Mouse (Mus musculus) midbrain, embryonic 11.5 days (tissue): ENCODE results near the gene Raf1. TPM values are rescaled to one million over a fixed set of nuclear protein-coding genes. Genes with fewer than 3 reads are reported as not detected.
"Not testable (repeated sequence)": the region's sequence is repeated elsewhere in the genome, so short reads cannot be mapped to it uniquely, and the experiment has no call there.

Experiments
- ATAC-seq: fragments of 200-750 bp; cut with Nextera tagmentation; 2 replicates; pipeline ENCODE4 v1.8.0; 2017; ENCODE audit warnings: moderate TSS enrichment, moderate library complexity; ENCODE audit not compliant: low FRiP score
- DNase-seq: peaks from one replicate; pipeline ENCODE4 v3.0.0; 2015; ENCODE audit warnings: low spot score; ENCODE audit errors: missing footprints
- H3K27ac ChIP-seq: fragments of 300-500 bp; sonication (generic); 2 replicates; pipeline ENCODE4 v1.5.1; 2014; ENCODE audit warnings: low read depth, low read length
- H3K27me3 ChIP-seq: fragments of 300-500 bp; sonication (generic); 2 replicates; pipeline ENCODE4 v1.6.1; 2014; ENCODE audit warnings: mild to moderate bottlenecking, low read length, moderate library complexity, mixed read lengths; ENCODE audit not compliant: control insufficient read depth, insufficient read depth
- H3K36me3 ChIP-seq: fragments of 300-500 bp; sonication (generic); 2 replicates; pipeline ENCODE4 v1.6.1; 2014; ENCODE audit warnings: mild to moderate bottlenecking, low read length, moderate library complexity, mixed read lengths; ENCODE audit not compliant: control insufficient read depth, insufficient read depth
- H3K4me1 ChIP-seq: fragments of 300-500 bp; sonication (generic); 2 replicates; pipeline ENCODE4 v1.6.1; 2014; ENCODE audit warnings: low read length; ENCODE audit not compliant: control insufficient read depth, insufficient read depth
- H3K4me2 ChIP-seq: fragments of 300-500 bp; sonication (generic); 2 replicates; pipeline ENCODE4 v1.6.1; 2014; ENCODE audit warnings: mild to moderate bottlenecking, moderate library complexity
- H3K4me3 ChIP-seq: fragments of 300-500 bp; sonication (generic); 2 replicates; pipeline ENCODE4 v1.5.1; 2014; ENCODE audit warnings: low read depth, low read length
- H3K9ac ChIP-seq: fragments of 300-500 bp; sonication (generic); 2 replicates; pipeline ENCODE4 v1.6.1; 2014; ENCODE audit warnings: low read length
- H3K9me3 ChIP-seq: fragments of 300-500 bp; sonication (generic); 2 replicates; pipeline ENCODE4 v1.6.1; 2016; ENCODE audit warnings: low read length; ENCODE audit not compliant: control insufficient read depth
- WGBS: fragments of 180-500 bp; shearing (Covaris S2); extraction: QIAGEN DNeasy Blood & Tissue Kit; methylation state at CpG from one replicate; pipeline ENCODE4 v1.1.7; 2014; 5-methylcytosine and 5-hydroxymethylcytosine counted together
- polyA plus RNA-seq: library from polyadenylated mRNA; unstranded; fragments of >200 nt; fragmentation: Nextera tagmentation; extraction: Ambion mirVana; gene quantifications from 2 replicates; pipeline ENCODE4 v1.2.1, GENCODE M21; 2014

Gene Raf1
- polyA plus RNA-seq, 1 experiment from 2014 or later: 141 TPM

DNA sequence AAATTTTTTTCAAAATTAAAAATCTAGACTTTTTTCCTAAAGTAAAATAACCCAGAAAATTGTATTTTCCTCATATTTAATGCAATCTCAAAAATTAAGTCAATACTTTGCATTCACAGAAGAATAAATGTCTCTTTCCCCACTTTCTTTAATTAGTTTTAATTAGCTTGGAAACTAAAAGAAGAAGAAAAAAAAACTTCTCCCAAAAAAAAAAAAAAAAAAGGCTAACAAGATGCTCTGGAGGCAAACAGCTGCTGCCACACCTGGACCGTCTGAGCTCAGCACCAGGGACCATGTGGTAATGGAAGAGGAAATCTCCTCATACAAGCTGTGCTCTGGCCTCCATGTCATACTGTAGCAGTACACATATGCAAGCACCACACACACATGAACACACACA lies 33.1 kb downstream of the Raf1 start:
- no peak overlapping the region for H3K4me3 ChIP-seq
- whole genome bisulfite sequencing: 88% methylated on average over 1 of the region's 1 CpGs

DNA sequence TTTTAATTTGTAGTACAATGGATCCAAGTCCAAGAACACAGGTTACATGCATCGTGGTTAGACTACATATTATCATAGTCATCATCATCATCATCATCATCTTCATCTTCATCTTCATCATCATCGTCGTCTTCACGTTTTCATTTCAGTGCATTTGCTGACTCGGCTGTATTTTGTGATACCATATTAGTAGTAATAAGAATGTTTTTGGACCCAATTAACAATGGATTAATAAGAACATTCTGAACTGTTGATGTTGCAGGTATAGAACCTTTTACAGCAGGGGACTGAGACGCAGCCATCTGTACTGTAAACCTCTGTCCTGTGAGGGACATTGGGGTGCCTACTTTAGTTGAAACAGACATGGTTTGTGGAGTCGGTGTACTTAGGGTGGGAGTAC lies 38.2 kb downstream of the Raf1 start:
- WGBS: 97% methylated on average over 7 of the region's 7 CpGs
- not testable (repeated sequence) for H3K9ac ChIP-seq, DNase-seq, H3K27ac ChIP-seq, H3K4me3 ChIP-seq, H3K27me3 ChIP-seq, ATAC-seq, H3K4me2 ChIP-seq, H3K9me3 ChIP-seq, H3K4me1 ChIP-seq
- H3K36me3 ChIP-seq: peaks cover 13% of the 10 kb centered on the region

More for the DNA sequence above, 33.1 kb downstream of the Raf1 start:
- Histone ChIP-seq H3K4me1 (no peaks in the 10 kb centered on the region; the same call in 1 of the 2 replicates), H3K27me3 (no peaks in the 10 kb centered on the region), H3K27ac (no peak overlapping the region), H3K9me3 (no peaks in the 10 kb centered on the region), H3K36me3 (0 out of 2 replicates have a peak, but pooled peaks cover 2% of the 10 kb centered on the region), H3K4me2 (no peak overlapping the region), H3K9ac (no peak overlapping the region)
- no peak for ATAC-seq
- no peak for DNase-seq

DNA sequence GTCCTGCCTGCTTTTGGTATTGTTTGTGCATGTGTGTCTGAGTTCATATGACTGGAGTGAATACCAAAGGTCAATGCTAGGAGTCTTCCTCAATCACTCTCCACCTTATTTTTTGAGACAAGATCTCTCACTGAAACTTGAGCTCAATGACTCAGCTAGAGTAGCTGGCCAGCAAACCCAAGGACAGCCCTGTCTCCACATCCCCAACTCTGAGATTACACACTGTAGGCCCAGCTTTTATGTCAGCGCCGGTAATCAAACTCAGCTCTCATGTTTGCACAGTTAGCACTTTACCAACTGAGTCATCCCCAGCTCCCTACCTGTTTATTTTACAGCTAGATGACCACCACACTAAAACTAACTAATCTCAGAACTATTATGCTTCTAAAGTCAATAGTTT lies 42.4 kb downstream of the Raf1 start:
- peaks cover 20% of the 10 kb centered on the region for H3K36me3 ChIP-seq
- no peak overlapping the region for H3K9ac ChIP-seq
- H3K27ac ChIP-seq: no peak overlapping the region
- no peak overlapping the region for H3K4me2 ChIP-seq
- H3K4me3 ChIP-seq: no peak overlapping the region
- H3K4me1 ChIP-seq: no peaks in the 10 kb centered on the region
- no peaks in the 10 kb centered on the region for H3K9me3 ChIP-seq
- ATAC-seq: no peak
- no peaks in the 10 kb centered on the region for H3K27me3 ChIP-seq
- DNase-seq: no peak
- 92% methylated on average over 2 of the region's 2 CpGs for WGBS

DNA sequence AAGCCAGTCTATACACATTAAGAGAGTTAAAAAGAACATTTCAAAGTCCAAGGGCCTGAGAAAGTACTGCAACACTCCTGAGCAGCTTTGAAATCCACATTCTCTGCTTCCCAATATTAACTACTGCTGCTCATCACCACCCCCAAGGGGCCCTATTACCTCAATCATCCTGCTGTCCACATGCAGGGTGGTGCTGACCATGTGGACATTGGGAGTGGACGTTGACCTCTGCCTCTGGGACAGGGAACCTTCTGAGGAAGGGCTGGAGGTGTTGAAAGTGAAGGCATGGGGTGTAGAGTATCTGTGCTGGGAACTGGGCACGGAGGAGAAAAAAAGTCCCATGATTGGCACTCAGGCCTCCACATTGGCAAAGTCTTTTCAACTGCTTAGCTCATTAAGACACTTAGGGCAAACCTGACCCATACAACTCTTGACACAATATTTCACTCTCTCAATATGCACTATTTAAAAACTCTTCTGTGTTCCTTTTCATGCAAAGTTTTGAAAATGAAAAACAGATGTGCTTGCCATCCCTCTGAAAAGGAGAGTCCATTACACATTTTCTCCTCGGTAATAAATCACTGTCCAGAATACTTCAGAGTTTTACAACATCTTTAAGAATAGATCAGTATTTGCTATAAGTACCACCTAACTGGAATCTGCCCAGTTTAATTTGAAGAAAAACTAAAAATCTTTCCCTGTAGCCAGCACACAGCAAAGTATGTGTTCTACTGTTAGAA lies 45.2 kb downstream of the Raf1 start:
- Histone ChIP-seq H3K4me2 (no peak overlapping the region), H3K27ac (no peak overlapping the region), H3K4me1 (no peaks in the 10 kb centered on the region), H3K4me3 (no peak overlapping the region), H3K9me3 (no peaks in the 10 kb centered on the region), H3K9ac (no peak overlapping the region), H3K27me3 (no peaks in the 10 kb centered on the region), H3K36me3 (peaks cover 19% of the 10 kb centered on the region)
- DNase-seq (no peak), ATAC-seq (no peak)
- WGBS: 82% methylated on average over 3 of the region's 3 CpGs

DNA sequence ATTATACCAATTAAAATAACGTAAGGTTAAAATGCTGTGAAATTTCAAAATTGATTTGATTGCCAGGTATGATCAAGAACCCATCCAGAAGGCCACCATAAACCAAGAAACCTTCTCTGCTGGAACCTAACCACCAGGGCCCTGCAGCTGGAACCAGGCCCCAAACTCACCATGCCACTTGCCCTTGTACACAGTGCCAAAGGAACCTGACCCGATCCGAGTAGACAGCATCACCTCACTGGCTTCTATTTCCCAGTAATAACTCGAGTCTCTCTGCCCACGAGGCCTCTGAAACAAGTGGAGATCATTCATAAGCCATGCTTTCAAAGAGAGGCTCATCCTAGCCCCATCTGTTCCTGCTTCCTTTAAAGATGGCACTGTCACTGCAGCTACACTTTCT lies 50.3 kb downstream of the Raf1 start:
- no peak for ATAC-seq
- Histone ChIP-seq H3K27me3 (no peaks in the 10 kb centered on the region), H3K4me2 (no peak overlapping the region), H3K36me3 (peaks cover 26% of the 10 kb centered on the region), H3K9me3 (no peaks in the 10 kb centered on the region), H3K9ac (no peak overlapping the region), H3K4me3 (no peak overlapping the region), H3K4me1 (no peaks in the 10 kb centered on the region), H3K27ac (no peak overlapping the region)
- WGBS: 95% methylated on average over 5 of the region's 5 CpGs
- no peak for DNase-seq

DNA sequence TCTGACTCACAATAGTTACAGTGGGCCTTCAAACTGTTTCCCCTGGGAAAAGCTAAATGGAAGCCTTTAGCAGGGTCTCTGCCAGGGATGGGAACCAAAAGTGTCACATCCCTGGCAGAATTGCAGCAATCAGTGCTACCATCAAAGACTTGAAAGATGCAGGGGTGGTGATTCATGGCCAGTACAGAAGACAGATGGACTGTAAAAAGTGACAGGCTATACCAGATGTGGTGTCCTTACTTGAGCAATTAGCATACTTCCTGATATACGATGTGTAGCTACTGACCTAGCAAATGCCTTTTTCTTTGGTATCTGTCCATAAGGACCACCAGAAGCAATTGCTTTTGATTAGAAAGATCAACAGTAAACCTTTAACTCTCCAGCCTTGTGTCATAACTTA lies 55.5 kb downstream of the Raf1 start:
- ATAC-seq: no peak
- Histone ChIP-seq H3K27me3 (no peaks in the 10 kb centered on the region), H3K9ac (no peak overlapping the region), H3K27ac (no peak overlapping the region), H3K9me3 (no peaks in the 10 kb centered on the region), H3K36me3 (peaks cover 54% of the 10 kb centered on the region), H3K4me1 (no peaks in the 10 kb centered on the region), H3K4me3 (no peak overlapping the region), H3K4me2 (no peak overlapping the region)
- 97% methylated on average over 1 of the region's 1 CpGs for WGBS
- DNase-seq: no peak

DNA sequence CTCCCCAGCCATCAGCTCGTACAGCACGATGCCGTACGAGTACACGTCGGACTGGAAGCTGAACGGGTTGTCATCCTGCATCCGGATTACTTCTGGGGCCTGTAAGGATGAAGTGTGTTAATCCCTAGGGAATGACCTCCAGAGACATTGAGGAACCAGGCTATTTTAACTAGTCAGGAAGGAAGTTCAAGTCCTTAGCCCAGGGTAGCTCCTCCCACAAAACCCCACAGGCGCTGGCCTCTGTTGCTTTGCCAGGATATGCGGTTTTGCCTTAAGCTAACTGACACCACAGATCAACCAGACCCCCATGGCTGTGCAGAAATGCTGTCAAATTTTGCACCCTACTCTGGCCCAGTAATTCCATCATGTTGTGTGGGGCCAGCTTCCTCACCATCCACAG lies 56.6 kb downstream of the Raf1 start:
- H3K4me2 ChIP-seq: no peak overlapping the region
- H3K4me3 ChIP-seq: no peak overlapping the region
- no peak overlapping the region for H3K9ac ChIP-seq
- H3K9me3 ChIP-seq: no peaks in the 10 kb centered on the region
- H3K27ac ChIP-seq: no peak overlapping the region
- ATAC-seq: no peak
- DNase-seq: no peak
- WGBS: 93% methylated on average over 10 of the region's 10 CpGs
- H3K27me3 ChIP-seq: no peaks in the 10 kb centered on the region
- no peaks in the 10 kb centered on the region for H3K4me1 ChIP-seq
- peaks cover 52% of the 10 kb centered on the region for H3K36me3 ChIP-seq

DNA sequence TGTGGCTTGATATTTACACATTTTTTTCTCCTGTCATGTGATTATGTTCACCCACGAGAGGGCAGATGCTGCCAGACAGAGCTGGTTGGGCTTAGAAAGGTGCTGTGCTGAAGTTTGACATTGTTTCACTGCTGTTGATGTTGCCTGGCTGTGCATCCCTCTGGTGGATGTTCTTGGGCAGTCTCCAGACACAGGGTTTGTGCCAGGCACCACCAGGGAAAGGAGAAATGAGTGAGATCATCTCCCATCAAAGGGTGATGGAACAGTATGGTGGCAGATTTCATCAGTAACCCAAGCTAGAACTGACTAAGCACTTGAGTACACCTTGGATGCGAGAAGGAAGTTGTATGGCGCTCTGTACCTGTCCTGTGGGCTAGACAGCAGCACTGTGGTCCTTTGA lies 60.5 kb downstream of the Raf1 start:
- H3K27ac ChIP-seq: no peak overlapping the region
- no peaks in the 10 kb centered on the region for H3K27me3 ChIP-seq
- no peak overlapping the region for H3K4me2 ChIP-seq
- H3K9me3 ChIP-seq: no peaks in the 10 kb centered on the region
- 94% methylated on average over 3 of the region's 3 CpGs for WGBS
- no peak overlapping the region for H3K4me3 ChIP-seq
- ATAC-seq (no peak), DNase-seq (peak; percentile 86)
- H3K36me3 ChIP-seq: peaks cover 43% of the 10 kb centered on the region
- no peaks in the 10 kb centered on the region for H3K4me1 ChIP-seq
- no peak overlapping the region for H3K9ac ChIP-seq

DNA sequence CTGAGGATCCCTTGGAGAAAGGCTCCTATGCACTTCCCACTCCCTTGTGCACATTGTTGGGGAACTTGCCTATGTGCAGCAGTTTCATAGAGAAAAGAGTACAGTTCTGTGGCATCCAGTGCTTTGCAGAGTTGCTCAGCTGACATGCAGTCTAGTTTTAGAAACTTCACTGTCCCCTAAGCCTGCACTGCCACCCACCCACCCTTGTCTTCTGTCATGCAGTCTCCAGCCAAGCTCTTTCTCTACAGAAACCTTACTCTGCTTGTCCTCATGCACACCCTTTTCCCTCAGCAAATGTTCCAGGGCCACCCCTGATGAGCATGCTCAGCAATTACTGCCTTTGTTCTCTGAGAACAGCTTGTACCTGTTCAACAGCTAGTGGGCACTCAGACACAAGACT lies 62.6 kb downstream of the Raf1 start:
- DNase-seq: no peak
- H3K36me3 ChIP-seq: peaks cover 28% of the 10 kb centered on the region; the same call in 1 of the 2 replicates
- no peaks in the 10 kb centered on the region for H3K27me3 ChIP-seq
- no peak overlapping the region for H3K27ac ChIP-seq
- no peak overlapping the region for H3K4me3 ChIP-seq
- no peak overlapping the region for H3K9ac ChIP-seq
- H3K9me3 ChIP-seq: no peaks in the 10 kb centered on the region
- no peak for ATAC-seq
- no peaks in the 10 kb centered on the region for H3K4me1 ChIP-seq
- H3K4me2 ChIP-seq: no peak overlapping the region
